ENCODE assay signal across 33 mouse cellular contexts in the genomic region with DNA sequence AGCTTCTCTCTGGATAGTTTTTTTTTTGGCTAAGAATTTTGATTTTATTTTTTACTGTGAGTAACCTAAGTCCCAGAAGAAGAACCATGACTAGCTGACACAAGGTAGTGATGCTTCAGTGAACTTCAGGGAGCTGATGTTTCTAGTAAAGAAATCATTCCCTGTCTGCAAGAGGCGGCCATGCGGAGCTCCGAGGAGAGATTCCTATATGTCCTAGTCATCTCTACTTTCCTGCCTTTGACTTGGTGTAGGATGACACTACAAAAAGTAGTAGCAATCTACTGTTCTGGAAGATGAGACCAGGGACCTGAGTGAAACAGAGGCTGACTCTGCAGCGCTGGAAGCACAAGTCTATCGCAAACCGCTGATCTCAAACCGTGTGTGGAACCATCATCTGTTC.
"Had no signal": no experiment of that assay in that cellular context is flagged by ENCODE, and none has a peak within 500 bp of the region (broad histone marks: within the 10 kb centered on the region; RNA-seq: fewer than 3 reads in every experiment).

No protein-coding gene starts in this region.

- ATAC-seq: liver, embryonic 12.5 days; liver, postnatal 0 days; lung, postnatal 0 days; midbrain, embryonic 13.5 days; midbrain, embryonic 15.5 days; midbrain, embryonic 16.5 days had no signal

- H3K27ac ChIP-seq: limb, embryonic 10.5 days; limb, embryonic 12.5 days; limb, embryonic 13.5 days; limb, embryonic 15.5 days; liver, embryonic 12.5 days; liver, embryonic 13.5 days; liver, embryonic 14.5 days; liver, embryonic 15.5 days; lung, embryonic 15.5 days; macrophage; midbrain, embryonic 10.5 days; midbrain, embryonic 12.5 days; midbrain, embryonic 13.5 days; midbrain, embryonic 15.5 days; neural tube, embryonic 12.5 days; neural tube, embryonic 13.5 days had no signal

- H3K4me2 ChIP-seq: limb, embryonic 12.5 days; limb, embryonic 13.5 days; limb, embryonic 15.5 days; liver, embryonic 11.5 days; liver, embryonic 12.5 days; liver, embryonic 13.5 days; liver, embryonic 15.5 days; lung, embryonic 14.5 days; lung, embryonic 15.5 days; midbrain, embryonic 11.5 days; midbrain, embryonic 12.5 days; midbrain, embryonic 13.5 days; midbrain, embryonic 15.5 days; neural tube, embryonic 12.5 days; neural tube, embryonic 13.5 days had no signal

- H3K9ac ChIP-seq: limb, embryonic 12.5 days; limb, embryonic 13.5 days; limb, embryonic 15.5 days; liver, embryonic 12.5 days; liver, embryonic 13.5 days; liver, embryonic 14.5 days; liver, embryonic 15.5 days; liver, postnatal 0 days; lung, embryonic 14.5 days; lung, embryonic 15.5 days; midbrain, embryonic 12.5 days; midbrain, embryonic 13.5 days; midbrain, embryonic 15.5 days; neural tube, embryonic 12.5 days; neural tube, embryonic 13.5 days had no signal

- DNase-seq: left cerebral cortex, postnatal 4 days; liver; liver, embryonic 13.5 days; liver, postnatal 0 days; lung, adult 18-20 months; lung, adult 2 months; lung, embryonic 14.5 days; lung, postnatal 10 days; lung, postnatal 14 days; lung, postnatal 36 days; lung, postnatal 4 days; midbrain, embryonic 14.5 days had no signal

- H3K27me3 ChIP-seq: limb, embryonic 12.5 days; limb, embryonic 13.5 days; limb, embryonic 15.5 days; liver, embryonic 12.5 days; lung, embryonic 15.5 days; megakaryocyte, embryonic 14.5 days; midbrain, embryonic 12.5 days; midbrain, embryonic 13.5 days; midbrain, embryonic 15.5 days; neural tube, embryonic 12.5 days; neural tube, embryonic 13.5 days had no signal

- H3K4me1 ChIP-seq: limb, embryonic 10.5 days; limb, embryonic 12.5 days; limb, embryonic 13.5 days; limb, embryonic 15.5 days; liver, embryonic 12.5 days; liver, embryonic 13.5 days; megakaryocyte, embryonic 14.5 days; midbrain, embryonic 10.5 days; midbrain, embryonic 12.5 days; midbrain, embryonic 13.5 days; midbrain, embryonic 15.5 days; neural tube, embryonic 12.5 days; neural tube, embryonic 13.5 days had no signal

- H3K4me3 ChIP-seq: limb, embryonic 10.5 days; limb, embryonic 12.5 days; limb, embryonic 13.5 days; limb, embryonic 15.5 days; liver, embryonic 12.5 days; liver, embryonic 13.5 days; liver, embryonic 15.5 days; lung, embryonic 15.5 days; megakaryocyte, embryonic 14.5 days; midbrain, embryonic 10.5 days; midbrain, embryonic 12.5 days; midbrain, embryonic 13.5 days; midbrain, embryonic 15.5 days; myocyte; neural tube, embryonic 12.5 days; neural tube, embryonic 13.5 days had no signal

- H3K9me3 ChIP-seq: limb, embryonic 10.5 days; limb, embryonic 12.5 days; limb, embryonic 13.5 days; limb, embryonic 15.5 days; liver, embryonic 12.5 days; liver, embryonic 13.5 days; liver, embryonic 15.5 days; lung, embryonic 15.5 days; megakaryocyte, embryonic 14.5 days; midbrain, embryonic 10.5 days; midbrain, embryonic 12.5 days; midbrain, embryonic 13.5 days; midbrain, embryonic 15.5 days; neural tube, embryonic 12.5 days; neural tube, embryonic 13.5 days had no signal

- H3K36me3 ChIP-seq: limb, embryonic 10.5 days; limb, embryonic 12.5 days; limb, embryonic 13.5 days; limb, embryonic 15.5 days; liver, embryonic 12.5 days; liver, embryonic 13.5 days; liver, embryonic 15.5 days; lung, embryonic 15.5 days; midbrain, embryonic 10.5 days; midbrain, embryonic 12.5 days; midbrain, embryonic 13.5 days; midbrain, embryonic 15.5 days; neural tube, embryonic 12.5 days; neural tube, embryonic 13.5 days had no signal
